Mouse (Mus musculus): ENCODE data around the gene Slc35f3.

GRCm38 (mm10) chr8:126371871-126372270, 73.5 kb downstream of the Slc35f3 start:
- TF ChIP-seq CTCF (IDR thresholded peaks at IDR 0.05; ENCODE audit: borderline replicate concordance, insufficient read depth, low read depth, low read length) = no peak
- no peak for TF ChIP-seq POLR2A (IDR thresholded peaks at IDR 0.05; ENCODE audit: borderline replicate concordance, insufficient read depth, low read length)

Measured in cerebellum, adult 2 months (tissue).